Mouse (Mus musculus): ENCODE results near the gene Suv39h1.
"Not testable (repeated sequence)": the region's sequence is repeated elsewhere in the genome, so short reads cannot be mapped to it uniquely, and the experiment has no call there.

The Suv39h1 gene

DNA sequence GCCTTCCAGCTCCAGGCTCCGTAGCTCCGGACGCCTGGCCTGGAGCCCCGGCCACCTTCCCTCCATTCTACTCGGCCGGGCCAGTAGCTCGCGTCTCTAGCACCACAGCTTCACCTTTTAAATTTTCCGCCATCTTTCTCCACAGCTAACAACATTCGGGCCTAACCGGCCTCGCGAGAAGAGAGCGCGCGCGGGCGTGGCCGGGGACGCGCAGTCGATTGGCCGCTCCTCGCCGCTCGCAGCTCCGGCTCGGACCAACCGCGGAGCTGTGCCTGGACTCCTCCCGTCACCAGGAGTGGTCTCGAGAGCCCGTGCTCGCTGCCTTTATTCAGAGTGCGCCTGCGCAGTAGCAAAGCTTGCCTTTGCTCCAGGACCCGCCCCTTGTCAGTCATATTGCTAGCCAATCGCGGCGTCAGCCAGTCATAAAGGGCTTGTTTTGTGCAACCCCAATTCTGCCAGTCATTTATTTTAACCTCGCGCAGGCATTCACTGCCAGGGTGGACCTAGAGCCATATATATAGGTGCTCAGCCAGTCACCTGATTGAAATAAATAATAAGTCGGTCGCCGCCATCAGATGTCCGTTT, at the start of gene Suv39h1:
Suv39h1 (minus strand) TSS at position 331 of the 585 bp plus-strand sequence.
- DNase-seq, result peak; percentile 96

- peak; percentile 84 for DNase-seq
Measured at GRCm38 (mm10) chrX:8123821-8124470, 49.4 kb upstream of the Suv39h1 start.

DNA sequence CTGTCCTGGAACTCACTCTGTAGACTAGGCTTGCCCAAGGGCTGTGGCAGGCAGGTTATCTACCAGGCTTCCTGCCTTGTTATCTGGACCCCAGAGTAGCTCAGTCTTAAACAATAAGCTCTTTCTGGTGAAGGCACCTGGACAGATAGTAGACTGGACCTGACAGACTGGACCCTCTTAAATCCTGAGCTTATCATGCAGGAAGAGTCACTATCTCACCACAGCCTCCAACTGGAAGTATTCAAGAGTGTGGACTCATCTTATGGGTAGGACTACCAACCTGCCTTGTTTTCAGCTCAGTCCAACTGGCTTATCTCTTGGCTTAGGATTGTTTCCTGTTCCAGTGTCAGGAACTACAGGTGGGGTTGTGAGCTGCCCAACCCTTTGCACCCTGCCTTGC, 42.7 kb upstream of the Suv39h1 start:
- DNase-seq, result no peak

DNA sequence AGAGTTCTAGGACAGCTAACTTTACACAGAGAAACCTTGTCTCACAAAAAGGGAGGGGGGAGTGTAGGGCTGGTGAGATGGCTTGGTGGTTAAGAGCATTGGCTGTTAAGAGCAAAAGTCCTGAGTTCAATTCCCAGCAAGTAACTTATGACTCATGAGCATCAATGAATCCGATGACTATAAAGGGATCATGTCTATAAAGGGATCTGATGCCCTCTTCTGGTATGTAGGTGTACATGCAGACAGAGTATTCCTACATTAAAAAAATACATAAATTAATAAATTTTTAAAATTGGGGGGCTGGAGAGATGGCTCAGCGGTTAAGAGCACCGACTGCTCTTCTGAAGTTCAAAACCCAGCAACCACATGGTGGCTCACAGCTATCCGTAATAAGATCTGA, 40.7 kb upstream of the Suv39h1 start:
- no peak for DNase-seq

DNA sequence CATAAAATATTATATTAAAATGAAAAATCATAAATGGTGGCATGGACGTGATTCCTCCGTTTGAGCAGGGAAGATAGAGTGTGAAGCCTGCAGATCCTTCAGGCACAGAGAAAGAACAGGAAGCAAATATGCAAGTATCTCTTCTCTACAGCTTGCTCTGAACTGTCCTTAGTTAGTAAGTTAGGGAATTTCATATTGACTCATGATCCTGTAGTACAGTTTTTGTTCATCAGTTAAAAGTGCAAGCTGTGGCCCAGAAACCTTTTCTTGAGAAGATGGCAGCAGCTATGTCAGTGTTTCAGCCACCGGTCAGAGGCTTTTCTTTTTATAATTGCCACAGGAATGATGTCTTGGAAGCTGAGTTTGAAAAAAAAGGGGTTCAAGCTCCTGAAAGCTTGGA, 30.5 kb upstream of the Suv39h1 start:
- DNase-seq, result no peak

- DNase-seq, result no peak
Measured at GRCm38 (mm10) chrX:8102213-8102668, 27.7 kb upstream of the Suv39h1 start.

- DNase-seq, result no peak
Measured at GRCm38 (mm10) chrX:8101017-8101416, 26.5 kb upstream of the Suv39h1 start.

- DNase-seq, result no peak
Measured at GRCm38 (mm10) chrX:8099435-8099834, 24.9 kb upstream of the Suv39h1 start.

- peak; percentile 97 for DNase-seq
Measured at GRCm38 (mm10) chrX:8096787-8097242, 22.3 kb upstream of the Suv39h1 start.

GRCm38 (mm10) chrX:8096068-8096786, 21.7 kb upstream of the Suv39h1 start:
- peak; percentile 93 for DNase-seq

GRCm38 (mm10) chrX:8095546-8095945, 21.0 kb upstream of the Suv39h1 start:
- DNase-seq, result no peak

GRCm38 (mm10) chrX:8090954-8091347, 16.4 kb upstream of the Suv39h1 start:
- DNase-seq, result not testable (repeated sequence)

GRCm38 (mm10) chrX:8090346-8090953, 15.9 kb upstream of the Suv39h1 start, which contains the start of gene Was:
Gene Was, minus strand, starts transcription at chrX:8090498.
- DNase-seq, result no peak

DNA sequence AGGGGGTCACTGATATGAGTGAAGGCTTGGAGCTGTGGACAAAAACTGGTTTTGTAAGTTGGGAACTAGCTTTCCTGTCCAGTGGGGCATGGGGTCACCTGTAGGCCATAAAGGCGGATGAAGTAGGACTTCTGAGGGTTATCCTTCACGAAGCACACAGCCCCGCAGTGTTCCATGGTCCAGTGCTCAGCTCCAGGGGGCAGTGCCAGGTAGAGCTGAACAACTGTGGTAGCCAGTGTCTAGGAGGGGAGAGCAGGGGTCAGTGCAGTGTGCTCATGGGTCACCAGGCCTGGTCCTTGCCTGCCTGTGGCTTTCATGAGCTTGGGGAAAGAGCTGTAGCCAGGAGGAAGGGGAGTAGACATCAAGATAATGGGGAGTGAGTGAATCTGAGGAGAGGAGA, 15.2 kb upstream of the Suv39h1 start:
- DNase-seq, result no peak

DNA sequence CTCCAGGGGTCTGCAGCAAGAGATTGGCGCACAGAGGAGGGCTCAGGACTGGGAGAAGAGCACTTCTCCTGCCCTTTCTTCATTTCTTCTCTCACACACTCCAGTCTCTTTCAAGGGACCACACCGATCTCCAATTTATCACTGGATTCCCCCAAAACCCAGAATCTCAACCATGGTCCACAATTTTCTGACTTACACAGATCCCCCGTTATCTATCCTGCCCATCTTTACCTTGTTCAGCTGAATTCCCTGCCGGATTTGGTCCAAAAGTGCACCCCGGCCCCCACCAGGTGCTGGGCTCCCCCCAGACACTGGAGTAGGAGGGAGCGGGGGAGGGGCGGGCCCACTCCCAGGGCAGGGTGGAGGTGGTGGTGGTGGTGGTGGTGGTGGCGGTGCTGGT, 11.1 kb upstream of the Suv39h1 start:
- no peak for DNase-seq

- DNase-seq, result no peak
Measured at GRCm38 (mm10) chrX:8084771-8085259, 10.3 kb upstream of the Suv39h1 start.

- DNase-seq, result no peak
Measured at GRCm38 (mm10) chrX:8075104-8075503, 544 bp upstream of the Suv39h1 start.

GRCm38 (mm10) chrX:8073881-8074429, 605 bp downstream of the Suv39h1 start:
- DNase-seq, result peak; percentile 42

DNA sequence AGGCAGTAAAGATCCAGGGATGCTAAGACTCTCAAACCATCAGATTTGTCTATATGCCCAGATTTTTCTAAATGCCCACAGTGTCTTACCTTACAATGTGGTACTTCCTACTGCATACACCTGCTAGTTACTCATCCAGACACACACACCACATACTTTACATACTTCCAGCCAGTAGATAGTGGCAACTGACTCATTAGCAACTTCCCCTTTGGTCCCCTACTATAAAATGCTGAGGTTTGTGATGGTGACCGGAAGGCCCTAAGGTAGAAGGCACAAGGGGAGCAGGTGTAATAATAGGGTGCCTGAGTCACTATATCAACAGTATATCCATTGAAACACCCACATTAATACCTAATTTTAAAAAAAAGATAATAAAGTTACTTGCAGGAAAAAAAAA, 5.4 kb downstream of the Suv39h1 start:
- DNase-seq, result no peak

- DNase-seq, result not testable (repeated sequence)
Measured at GRCm38 (mm10) chrX:8051044-8051781, 23.3 kb downstream of the Suv39h1 start.

DNA sequence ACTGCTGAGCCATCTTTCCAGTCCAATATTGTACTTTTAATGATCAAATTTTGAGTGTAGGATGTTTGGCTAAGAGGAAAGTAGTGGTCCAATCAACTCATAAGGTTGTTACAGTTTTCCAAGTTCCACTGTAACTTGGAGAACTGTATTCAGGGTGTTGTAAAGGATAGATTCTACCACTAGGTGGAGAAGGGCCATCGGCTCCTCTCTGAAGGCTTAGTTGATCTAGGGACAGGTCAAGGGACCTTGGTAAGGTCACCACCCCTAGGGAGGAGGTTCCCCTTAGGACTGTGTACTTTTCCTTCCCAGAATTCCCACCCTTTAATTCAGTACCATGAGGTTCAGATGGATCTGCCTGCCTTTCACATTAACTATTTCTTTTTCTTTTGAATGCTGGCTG, 41.6 kb downstream of the Suv39h1 start:
- DNase-seq, result no peak

- DNase-seq, result no peak
Measured at GRCm38 (mm10) chrX:8026811-8027210, 47.7 kb downstream of the Suv39h1 start.
